Mouse (Mus musculus): ENCODE measurements around the gene Heatr1. TPM values are rescaled to one million over a fixed set of nuclear protein-coding genes. Genes with fewer than 3 reads are reported as not detected.

Gene Heatr1
- polyA plus RNA-seq (2016; fragmentation: Nextera tagmentation; extraction: Ambion mirVana) = 24.8 and 26.8 TPM in 2 replicates

GRCm38 (mm10) chr13:12394609-12395505 is at the start of gene Heatr1:
Heatr1 (plus strand) TSS chr13:12395027.
- Histone ChIP-seq H3K4me2 (replicated peaks) (peak within 1 kb of the TSS; percentile 74), H3K9me3 (replicated peaks) (no peaks in the 10 kb centered on the region), H3K27ac (0 out of 2 replicates have a peak within 1 kb of the TSS, but pooled peaks have one; percentile 17), H3K4me3 (peak within 1 kb of the TSS; percentile 66), H3K9ac (peak within 1 kb of the TSS; percentile 57), H3K4me1 (peaks cover 8% of the 10 kb centered on the region), H3K36me3 (peaks cover 13% of the 10 kb centered on the region), H3K27me3 (peaks cover 11% of the 10 kb centered on the region; the same call in 1 of the 2 replicates)
- ATAC-seq (ENCODE audit: low FRiP score) = peak; percentile 96
- under 1% methylated on average over 43 of the region's 43 CpGs for WGBS

- no peaks in the 10 kb centered on the region for H3K27me3 ChIP-seq
- no peak overlapping the region for H3K4me3 ChIP-seq
- H3K4me1 ChIP-seq = no peaks in the 10 kb centered on the region
- ATAC-seq (ENCODE audit: low FRiP score) = no peak
- H3K4me2 ChIP-seq (replicated peaks) = no peak overlapping the region
- no peaks in the 10 kb centered on the region for H3K36me3 ChIP-seq
- H3K27ac ChIP-seq = no peak overlapping the region
- H3K9me3 ChIP-seq (replicated peaks) = no peaks in the 10 kb centered on the region
- WGBS = 82% methylated on average over 3 of the region's 3 CpGs
- H3K9ac ChIP-seq = no peak overlapping the region
Measured at GRCm38 (mm10) chr13:12346837-12347236, 48.0 kb upstream of the Heatr1 start.

- H3K27ac ChIP-seq = no peak overlapping the region
- WGBS = 79% methylated on average over 13 of the region's 13 CpGs
- ATAC-seq (ENCODE audit: low FRiP score) = no peak
- H3K9ac ChIP-seq = no peak overlapping the region
- H3K4me3 ChIP-seq = no peak overlapping the region
- H3K4me1 ChIP-seq = no peaks in the 10 kb centered on the region
- H3K9me3 ChIP-seq (replicated peaks) = no peaks in the 10 kb centered on the region
- H3K36me3 ChIP-seq = no peaks in the 10 kb centered on the region
- no peaks in the 10 kb centered on the region for H3K27me3 ChIP-seq
- no peak overlapping the region for H3K4me2 ChIP-seq (replicated peaks)
Measured at GRCm38 (mm10) chr13:12349197-12349824, 45.5 kb upstream of the Heatr1 start.

- no peak overlapping the region for H3K9ac ChIP-seq
- H3K9me3 ChIP-seq (replicated peaks) = no peaks in the 10 kb centered on the region
- no peaks in the 10 kb centered on the region for H3K36me3 ChIP-seq
- H3K4me1 ChIP-seq = no peaks in the 10 kb centered on the region
- H3K4me2 ChIP-seq (replicated peaks) = no peak overlapping the region
- ATAC-seq (ENCODE audit: low FRiP score) = no peak
- no peak overlapping the region for H3K4me3 ChIP-seq
- no peak overlapping the region for H3K27ac ChIP-seq
- no peaks in the 10 kb centered on the region for H3K27me3 ChIP-seq
- WGBS = 71% methylated on average over 4 of the region's 4 CpGs
Measured at GRCm38 (mm10) chr13:12356184-12356583, 38.6 kb upstream of the Heatr1 start.

GRCm38 (mm10) chr13:12357554-12357953 is 37.3 kb upstream of the Heatr1 start:
- H3K9ac ChIP-seq = no peak overlapping the region
- no peaks in the 10 kb centered on the region for H3K9me3 ChIP-seq (replicated peaks)
- WGBS = 83% methylated on average over 5 of the region's 5 CpGs
- H3K27ac ChIP-seq = no peak overlapping the region
- H3K27me3 ChIP-seq = no peaks in the 10 kb centered on the region
- no peak overlapping the region for H3K4me2 ChIP-seq (replicated peaks)
- H3K4me3 ChIP-seq = no peak overlapping the region
- no peak for ATAC-seq (ENCODE audit: low FRiP score)
- H3K36me3 ChIP-seq = no peaks in the 10 kb centered on the region
- no peaks in the 10 kb centered on the region for H3K4me1 ChIP-seq

GRCm38 (mm10) chr13:12361486-12361885 is 33.3 kb upstream of the Heatr1 start:
- no peak overlapping the region for H3K4me2 ChIP-seq (replicated peaks)
- H3K36me3 ChIP-seq = no peaks in the 10 kb centered on the region
- ATAC-seq (ENCODE audit: low FRiP score) = no peak
- H3K27me3 ChIP-seq = no peaks in the 10 kb centered on the region
- H3K27ac ChIP-seq = no peak overlapping the region
- no peak overlapping the region for H3K9ac ChIP-seq
- no peaks in the 10 kb centered on the region for H3K9me3 ChIP-seq (replicated peaks)
- WGBS = 80% methylated on average over 4 of the region's 4 CpGs
- no peak overlapping the region for H3K4me3 ChIP-seq
- no peaks in the 10 kb centered on the region for H3K4me1 ChIP-seq

GRCm38 (mm10) chr13:12369041-12369621 is 25.7 kb upstream of the Heatr1 start:
- H3K27ac ChIP-seq = no peak overlapping the region
- no peaks in the 10 kb centered on the region for H3K27me3 ChIP-seq
- H3K4me3 ChIP-seq = no peak overlapping the region
- no peak for ATAC-seq (ENCODE audit: low FRiP score)
- no peak overlapping the region for H3K4me2 ChIP-seq (replicated peaks)
- H3K4me1 ChIP-seq = no peaks in the 10 kb centered on the region
- H3K9ac ChIP-seq = no peak overlapping the region
- WGBS = 58% methylated on average over 8 of the region's 8 CpGs
- H3K36me3 ChIP-seq = no peaks in the 10 kb centered on the region
- no peaks in the 10 kb centered on the region for H3K9me3 ChIP-seq (replicated peaks)

GRCm38 (mm10) chr13:12369930-12370329 is 24.9 kb upstream of the Heatr1 start:
- Histone ChIP-seq H3K27ac (no peak overlapping the region), H3K4me2 (replicated peaks) (no peak overlapping the region), H3K4me3 (no peak overlapping the region), H3K36me3 (no peaks in the 10 kb centered on the region), H3K27me3 (no peaks in the 10 kb centered on the region), H3K4me1 (no peaks in the 10 kb centered on the region), H3K9ac (no peak overlapping the region), H3K9me3 (replicated peaks) (no peaks in the 10 kb centered on the region)
- ATAC-seq (ENCODE audit: low FRiP score) = no peak
- WGBS = 89% methylated on average over 11 of the region's 11 CpGs

- no peaks in the 10 kb centered on the region for H3K27me3 ChIP-seq
- H3K27ac ChIP-seq = no peak overlapping the region
- H3K4me1 ChIP-seq = no peaks in the 10 kb centered on the region
- H3K4me2 ChIP-seq (replicated peaks) = no peak overlapping the region
- ATAC-seq (ENCODE audit: low FRiP score) = no peak
- no peaks in the 10 kb centered on the region for H3K36me3 ChIP-seq
- no peak overlapping the region for H3K9ac ChIP-seq
- WGBS = 86% methylated on average over 3 of the region's 3 CpGs
- no peak overlapping the region for H3K4me3 ChIP-seq
- H3K9me3 ChIP-seq (replicated peaks) = no peaks in the 10 kb centered on the region
Measured at GRCm38 (mm10) chr13:12372755-12373154, 22.1 kb upstream of the Heatr1 start.

- Histone ChIP-seq H3K9ac (no peak overlapping the region), H3K27me3 (no peaks in the 10 kb centered on the region), H3K9me3 (replicated peaks) (no peaks in the 10 kb centered on the region), H3K36me3 (no peaks in the 10 kb centered on the region), H3K27ac (no peak overlapping the region), H3K4me1 (no peaks in the 10 kb centered on the region), H3K4me2 (replicated peaks) (no peak overlapping the region), H3K4me3 (no peak overlapping the region)
- no peak for ATAC-seq (ENCODE audit: low FRiP score)
- WGBS = 73% methylated on average over 1 of the region's 1 CpGs
Measured at GRCm38 (mm10) chr13:12376778-12377177, 18.0 kb upstream of the Heatr1 start.

GRCm38 (mm10) chr13:12384796-12385195 is 10.0 kb upstream of the Heatr1 start:
- Histone ChIP-seq H3K4me2 (replicated peaks) (no peak overlapping the region), H3K4me3 (no peak overlapping the region), H3K27ac (no peak overlapping the region), H3K27me3 (no peaks in the 10 kb centered on the region), H3K36me3 (no peaks in the 10 kb centered on the region), H3K9ac (no peak overlapping the region), H3K4me1 (no peaks in the 10 kb centered on the region), H3K9me3 (replicated peaks) (no peaks in the 10 kb centered on the region)
- ATAC-seq (ENCODE audit: low FRiP score) = no peak

- H3K4me3 ChIP-seq = no peak overlapping the region
- no peak overlapping the region for H3K27ac ChIP-seq
- H3K27me3 ChIP-seq = no peaks in the 10 kb centered on the region
- H3K9me3 ChIP-seq (replicated peaks) = no peaks in the 10 kb centered on the region
- no peak overlapping the region for H3K4me2 ChIP-seq (replicated peaks)
- no peak for ATAC-seq (ENCODE audit: low FRiP score)
- H3K4me1 ChIP-seq = no peaks in the 10 kb centered on the region
- no peak overlapping the region for H3K9ac ChIP-seq
- no peaks in the 10 kb centered on the region for H3K36me3 ChIP-seq
Measured at GRCm38 (mm10) chr13:12386286-12386685, 8.5 kb upstream of the Heatr1 start.

All from hindbrain, embryonic 12.5 days (tissue).